Mouse (Mus musculus) kidney, adult 10 weeks (tissue): ENCODE results near the gene Arhgef17. TPM values are rescaled to one million over a fixed set of nuclear protein-coding genes. Genes with fewer than 3 reads are reported as not detected.

ENCODE experiments used
- polyA plus RNA-seq: library from polyadenylated mRNA; stranded (reverse); fragments of 350-450 nt; fragmentation: Illumina TruSeq; extraction: RNeasy Lipid Tissue Mini Kit (QIAGEN cat#74804); gene quantifications from one replicate; pipeline ENCODE4 v1.2.3, GENCODE M21; 2014; ENCODE audit warnings: low read depth, low replicate concordance

The Arhgef17 gene
- polyA plus RNA-seq: 1.3 TPM

DNA sequence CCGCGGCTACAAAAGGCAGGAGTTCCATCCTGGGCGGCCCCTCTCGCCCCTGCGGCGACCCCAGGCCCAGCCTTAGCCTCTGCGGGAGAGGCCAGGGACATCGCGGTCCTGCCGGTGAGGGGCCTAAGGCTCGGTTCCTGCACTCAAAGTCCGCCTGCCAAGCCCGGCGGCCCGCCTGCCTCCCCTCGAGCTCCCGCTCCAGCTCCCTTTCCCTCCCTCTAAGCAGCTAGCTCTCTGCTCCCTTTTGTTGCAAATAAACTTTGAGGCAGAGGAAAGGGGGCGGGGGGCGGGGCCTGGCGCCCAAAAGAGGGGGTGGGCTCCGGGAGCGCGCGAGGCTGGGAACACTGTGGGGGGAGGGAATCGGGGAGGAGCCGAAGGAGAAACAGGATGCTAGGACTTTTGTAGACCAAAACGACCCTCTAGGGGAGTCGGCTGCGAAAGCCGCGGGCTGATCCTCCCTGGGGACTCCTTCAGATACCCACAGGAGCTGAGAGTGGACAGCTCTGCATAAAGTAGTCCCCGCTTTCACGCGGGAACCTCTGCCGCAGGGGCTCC, at the start of gene Arhgef17:
Arhgef17 (minus strand) TSS at position 182 of the 555 bp plus-strand sequence.

DNA sequence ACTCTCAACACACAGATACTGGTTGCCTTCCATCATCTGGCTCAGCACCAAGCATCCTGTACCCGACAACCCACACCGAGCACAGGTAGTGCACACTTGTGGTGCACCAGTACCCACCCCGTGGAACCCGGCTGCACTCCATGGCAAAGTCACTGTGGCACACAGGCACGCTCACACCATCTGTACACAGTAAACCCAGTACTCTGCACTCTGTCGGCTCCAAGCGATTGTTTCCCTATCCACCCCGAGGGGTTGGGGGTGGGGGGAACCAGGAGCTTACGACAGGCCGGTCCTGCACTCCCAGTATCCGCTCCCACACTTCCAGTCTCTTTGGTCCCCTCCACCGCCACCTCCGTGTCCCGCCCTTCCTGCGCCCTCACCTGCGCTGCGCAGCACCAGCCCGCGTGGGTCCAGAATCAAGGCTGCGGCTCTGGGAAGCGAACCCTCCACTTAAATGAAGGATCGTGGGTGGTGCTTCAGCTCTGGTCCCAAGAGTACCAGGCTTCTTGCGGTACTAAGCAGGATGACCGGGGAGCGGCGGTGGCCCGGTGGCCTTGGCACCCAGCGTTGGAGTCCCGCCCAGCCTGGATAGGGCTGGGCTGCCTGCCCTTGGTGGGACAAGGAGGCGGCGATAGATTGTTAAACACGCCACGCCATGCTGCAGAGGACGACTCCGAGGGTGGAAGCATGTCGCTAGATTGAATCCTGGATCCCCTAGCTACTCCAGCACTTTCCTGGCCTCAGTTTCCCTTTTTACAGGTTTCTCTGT, 42.4 kb upstream of the Arhgef17 start, which contains the start of gene P2ry6:
P2ry6 (minus strand) TSS at position 515 of the 769 bp plus-strand sequence.

DNA sequence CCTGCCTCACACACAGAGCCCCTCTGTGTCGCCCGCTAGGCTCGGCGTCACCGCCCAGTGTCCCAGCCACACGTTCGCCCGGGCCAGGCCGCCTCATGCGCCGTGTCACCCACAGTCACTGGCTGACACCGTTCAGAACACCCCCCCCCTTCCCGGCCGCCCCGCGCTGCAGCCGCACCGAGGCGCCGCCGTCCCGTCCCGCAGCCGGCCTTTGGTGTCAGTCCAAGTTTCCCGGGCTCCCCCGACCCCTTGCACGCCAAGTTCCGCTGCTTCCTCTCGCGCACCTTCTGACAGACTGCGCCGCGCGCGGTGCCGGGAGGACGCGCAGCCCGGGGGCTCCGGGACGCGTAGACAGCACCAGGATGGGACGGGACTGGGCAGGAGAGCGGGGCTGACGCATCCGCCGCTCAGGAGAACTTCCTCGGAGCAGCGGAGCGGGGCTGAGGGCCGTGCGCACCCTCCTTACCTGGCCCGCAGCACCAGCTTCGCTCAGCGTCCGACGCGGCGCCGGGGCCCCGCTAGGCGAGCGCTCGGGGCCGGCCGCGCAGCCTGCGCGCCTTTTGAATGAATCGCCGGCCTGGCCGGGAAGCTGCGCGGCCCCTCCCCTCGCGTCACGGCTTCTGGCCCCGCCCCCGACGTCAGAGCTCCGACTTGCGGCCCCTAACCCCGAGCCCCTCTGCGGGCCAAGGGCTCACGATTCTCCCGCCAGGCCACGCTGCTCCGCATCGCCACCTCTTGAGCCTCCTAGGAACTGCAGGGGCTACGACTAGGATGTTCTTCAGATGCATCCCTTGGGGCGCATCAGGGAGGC, 68.9 kb downstream of the Arhgef17 start, which contains the start of gene Relt:
Relt (minus strand) TSS at position 619 of the 811 bp plus-strand sequence.

Other genes starting within 250 kb of the Arhgef17 start
- 19.0 TPM for gene Fam168a, start 225.5 kb downstream of the Arhgef17 start, polyA plus RNA-seq
- gene Relt, start 68.7 kb downstream of the Arhgef17 start, polyA plus RNA-seq: not detected
- gene P2ry6, start 42.5 kb upstream of the Arhgef17 start, polyA plus RNA-seq: not detected
- 2.1 TPM for gene P2ry2, start 80.8 kb upstream of the Arhgef17 start, polyA plus RNA-seq
- gene Fchsd2, start 160.8 kb upstream of the Arhgef17 start, polyA plus RNA-seq: 47.2 TPM